Mouse (Mus musculus): ENCODE data around the gene Efna2.

Efna2 gene

DNA sequence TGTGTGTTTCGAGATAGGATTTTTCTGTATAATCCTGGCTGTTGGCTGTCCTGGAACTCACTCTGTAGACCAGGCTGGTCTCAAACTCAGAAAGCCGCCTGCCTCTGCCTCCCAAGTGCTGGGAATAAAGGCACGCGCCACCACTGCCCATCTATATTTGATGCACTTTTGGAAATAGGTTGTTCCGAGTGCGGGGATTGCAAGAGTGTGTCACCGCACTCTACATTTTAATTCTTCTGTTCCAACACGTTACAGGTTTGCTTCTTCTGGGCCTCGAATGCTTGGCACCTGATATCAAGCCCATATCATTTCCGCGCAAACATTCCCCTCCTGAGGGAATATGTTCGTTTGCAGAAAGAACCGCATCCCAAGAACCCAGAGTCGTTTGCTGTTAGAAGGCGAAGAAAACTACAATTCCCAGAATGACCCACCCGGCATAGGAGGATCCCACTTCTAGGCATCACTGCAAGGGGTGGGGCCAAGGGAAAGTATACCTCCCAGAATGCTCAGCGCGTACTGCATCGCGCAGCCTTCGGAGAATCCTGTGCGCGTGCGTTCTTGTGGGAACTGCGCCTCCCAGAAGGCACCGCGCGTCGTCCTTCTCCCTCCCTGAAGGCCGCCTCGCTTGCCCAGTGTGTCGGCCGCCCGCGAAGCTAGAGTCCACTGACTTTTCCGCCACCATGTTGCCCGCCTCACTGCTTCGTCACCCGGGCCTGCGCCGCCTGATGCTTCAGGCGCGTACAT lies 37.3 kb upstream of the Efna2 start:
- DNase-seq (ENCODE audit: low read depth, low spot score), result peak; percentile 99

DNA sequence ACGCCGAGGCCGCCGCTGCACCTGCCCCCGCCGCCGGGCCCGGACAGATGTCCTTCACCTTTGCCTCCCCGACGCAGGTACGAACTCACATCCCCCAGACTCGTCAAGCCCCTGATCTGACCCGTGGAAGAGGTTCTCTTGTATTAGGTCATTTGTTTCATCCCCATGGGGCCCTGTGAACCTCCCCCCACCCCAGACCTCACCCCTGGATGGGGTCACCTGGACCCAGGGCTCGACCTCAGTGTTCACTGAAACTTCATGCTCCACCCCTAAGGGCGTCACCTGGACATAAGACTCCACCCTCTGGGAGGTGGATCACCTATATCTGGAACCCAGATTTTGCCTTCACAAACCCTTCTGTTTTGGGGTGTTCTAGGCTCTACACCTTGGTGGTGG lies 36.8 kb upstream of the Efna2 start:
- DNase-seq (ENCODE audit: low read depth, low spot score), result no peak

DNA sequence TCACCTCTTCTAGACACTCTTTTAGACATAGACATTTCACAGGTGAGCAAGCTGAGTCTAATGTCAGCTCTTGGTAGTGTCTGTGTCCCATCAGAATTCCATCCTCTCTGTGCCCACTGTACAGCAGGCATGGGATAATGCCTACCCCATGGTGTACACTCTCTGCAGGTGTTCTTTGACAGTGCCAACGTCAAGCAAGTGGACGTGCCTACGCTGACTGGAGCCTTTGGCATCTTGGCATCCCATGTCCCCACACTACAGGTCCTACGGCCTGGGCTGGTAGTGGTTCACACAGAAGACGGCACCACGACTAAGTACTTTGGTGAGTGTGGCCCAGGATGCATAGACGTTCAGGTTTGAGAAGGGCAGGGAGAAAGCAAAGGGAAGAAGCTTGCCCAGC lies 35.6 kb upstream of the Efna2 start:
- no peak for DNase-seq (ENCODE audit: low read depth, low spot score)

DNA sequence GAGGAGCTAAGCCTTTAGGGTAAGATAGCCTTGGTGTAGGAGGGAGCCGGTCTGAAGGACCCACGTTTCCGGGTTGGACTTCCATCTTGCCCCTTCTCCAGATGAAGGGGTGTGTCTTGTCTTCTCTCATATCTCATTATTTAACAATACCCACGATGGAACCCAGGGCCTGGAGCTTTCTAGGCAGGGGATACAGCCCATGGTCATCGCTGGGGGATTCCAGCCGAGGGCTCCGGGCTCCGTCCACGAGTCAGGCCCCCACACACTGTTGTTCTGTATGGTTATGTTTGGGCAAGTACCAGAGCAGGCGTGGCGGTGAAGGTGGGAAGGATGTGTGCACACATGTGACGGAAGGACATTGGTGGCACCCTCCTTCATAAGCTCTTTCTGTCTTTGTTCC lies 35.1 kb upstream of the Efna2 start:
- no peak for DNase-seq (ENCODE audit: low read depth, low spot score)

DNA sequence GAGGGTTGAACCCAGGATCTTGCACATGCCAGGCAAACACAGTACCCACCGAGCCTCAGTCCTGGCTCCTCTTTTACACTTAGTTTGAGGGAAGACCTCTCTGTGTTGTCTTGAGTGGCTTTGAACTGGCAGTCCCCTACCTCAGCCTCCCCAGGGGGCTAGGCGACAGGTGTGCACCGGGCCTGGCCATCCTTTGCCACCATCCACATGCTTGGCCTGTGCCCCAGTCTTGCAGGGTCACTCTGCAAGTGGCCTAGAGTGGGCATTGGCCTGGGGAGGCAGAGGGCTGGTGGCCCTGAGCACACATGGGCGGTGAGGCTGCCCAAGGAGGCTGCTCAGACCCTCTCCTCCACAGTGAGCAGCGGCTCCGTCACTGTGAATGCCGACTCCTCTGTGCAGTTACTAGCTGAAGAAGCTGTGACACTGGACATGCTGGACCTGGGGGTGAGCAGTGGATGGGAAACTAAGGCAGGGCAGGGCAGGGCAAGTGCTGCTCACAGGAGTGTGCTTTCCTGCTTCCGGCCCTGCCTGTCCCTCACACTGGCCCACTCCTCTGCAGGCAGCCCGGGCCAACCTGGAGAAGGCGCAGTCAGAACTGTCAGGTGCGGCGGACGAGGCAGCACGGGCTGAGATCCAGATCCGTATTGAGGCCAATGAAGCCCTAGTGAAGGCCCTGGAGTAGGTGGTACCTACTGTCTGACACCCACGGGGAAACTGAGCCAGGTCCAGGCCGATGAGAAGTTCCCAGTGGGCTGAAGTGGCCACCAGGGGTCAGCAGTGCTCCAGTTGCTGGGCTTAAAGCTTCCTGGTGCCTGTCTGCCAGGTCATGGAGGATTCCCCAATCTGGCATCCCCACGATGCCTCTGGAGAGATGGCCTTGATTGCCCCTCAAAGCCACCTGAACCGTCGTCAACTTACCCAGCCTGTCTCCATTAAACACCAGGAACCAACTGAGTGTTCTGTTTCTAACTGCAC lies 34.1 kb upstream of the Efna2 start:
- peak; percentile 78 for DNase-seq (ENCODE audit: low read depth, low spot score)

DNA sequence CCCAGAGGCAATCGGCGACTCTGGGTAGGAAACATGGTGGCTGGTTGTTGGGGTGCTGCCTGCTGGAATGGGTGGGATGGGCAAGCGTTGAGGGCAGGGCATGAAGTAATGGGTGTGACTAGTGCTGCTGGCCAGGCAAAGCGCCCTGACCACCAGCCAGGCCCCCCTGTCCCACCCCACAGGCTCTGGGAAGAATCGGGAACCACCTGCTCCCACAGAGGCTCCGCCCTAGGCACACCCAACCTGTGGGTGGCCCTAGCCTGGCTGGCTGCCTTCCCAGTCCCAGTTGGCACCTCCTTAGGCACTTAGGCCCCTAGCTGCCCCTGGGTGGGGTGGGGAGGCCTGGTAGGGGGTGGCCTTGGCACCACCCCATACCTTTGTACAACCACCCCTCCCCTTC lies 33.4 kb upstream of the Efna2 start:
- no peak for DNase-seq (ENCODE audit: low read depth, low spot score)

DNA sequence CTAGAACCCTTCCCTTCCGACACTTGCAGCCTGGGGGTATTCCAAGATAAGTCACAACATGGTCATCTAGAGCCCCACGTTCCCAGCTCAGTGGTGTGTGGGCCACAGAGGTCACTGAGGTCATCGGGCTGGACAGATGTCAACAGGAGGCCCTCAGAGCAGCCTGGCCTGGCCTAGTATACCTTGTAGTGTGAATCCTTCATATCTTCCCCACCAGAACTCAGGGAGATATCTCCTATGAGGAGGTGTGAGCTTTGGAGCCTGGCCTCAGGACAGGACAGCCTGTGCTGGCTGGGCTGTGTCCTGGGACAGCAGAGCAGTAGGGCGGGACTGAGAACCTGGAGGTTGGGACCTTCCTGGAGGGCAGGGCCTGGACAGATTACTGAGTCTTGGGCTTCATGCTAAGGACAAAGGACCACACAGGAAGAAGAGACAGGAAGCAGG lies 32.7 kb upstream of the Efna2 start:
- DNase-seq (ENCODE audit: low read depth, low spot score), result no peak

DNA sequence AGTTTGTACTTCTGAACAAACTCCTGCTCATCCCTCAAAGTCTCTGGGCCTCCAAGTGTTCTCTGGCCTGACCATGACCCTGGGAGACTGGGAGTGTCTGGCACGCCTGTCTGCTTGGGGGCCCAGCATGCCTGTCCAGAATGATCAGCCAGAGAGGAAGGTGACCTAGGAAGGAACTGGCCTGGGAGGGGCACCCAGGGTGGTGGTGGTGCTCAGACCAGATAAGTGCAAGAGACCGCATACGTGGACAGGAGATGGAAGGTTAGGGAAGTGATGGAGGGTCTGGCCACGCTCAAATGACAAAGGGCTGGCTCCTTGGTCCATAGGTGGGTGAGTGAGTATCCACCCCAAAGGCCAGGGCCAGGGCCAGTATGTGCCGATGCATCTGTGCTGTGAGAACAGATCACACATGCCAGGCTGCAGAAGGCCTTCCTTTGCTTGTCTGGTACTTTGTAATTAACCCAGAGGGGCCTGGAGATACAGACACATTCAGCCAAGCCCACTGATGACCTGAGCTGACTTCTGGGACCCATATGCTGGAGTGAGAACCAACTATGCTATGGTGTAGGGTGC lies 32.0 kb upstream of the Efna2 start:
- no peak for DNase-seq (ENCODE audit: low read depth, low spot score)

DNA sequence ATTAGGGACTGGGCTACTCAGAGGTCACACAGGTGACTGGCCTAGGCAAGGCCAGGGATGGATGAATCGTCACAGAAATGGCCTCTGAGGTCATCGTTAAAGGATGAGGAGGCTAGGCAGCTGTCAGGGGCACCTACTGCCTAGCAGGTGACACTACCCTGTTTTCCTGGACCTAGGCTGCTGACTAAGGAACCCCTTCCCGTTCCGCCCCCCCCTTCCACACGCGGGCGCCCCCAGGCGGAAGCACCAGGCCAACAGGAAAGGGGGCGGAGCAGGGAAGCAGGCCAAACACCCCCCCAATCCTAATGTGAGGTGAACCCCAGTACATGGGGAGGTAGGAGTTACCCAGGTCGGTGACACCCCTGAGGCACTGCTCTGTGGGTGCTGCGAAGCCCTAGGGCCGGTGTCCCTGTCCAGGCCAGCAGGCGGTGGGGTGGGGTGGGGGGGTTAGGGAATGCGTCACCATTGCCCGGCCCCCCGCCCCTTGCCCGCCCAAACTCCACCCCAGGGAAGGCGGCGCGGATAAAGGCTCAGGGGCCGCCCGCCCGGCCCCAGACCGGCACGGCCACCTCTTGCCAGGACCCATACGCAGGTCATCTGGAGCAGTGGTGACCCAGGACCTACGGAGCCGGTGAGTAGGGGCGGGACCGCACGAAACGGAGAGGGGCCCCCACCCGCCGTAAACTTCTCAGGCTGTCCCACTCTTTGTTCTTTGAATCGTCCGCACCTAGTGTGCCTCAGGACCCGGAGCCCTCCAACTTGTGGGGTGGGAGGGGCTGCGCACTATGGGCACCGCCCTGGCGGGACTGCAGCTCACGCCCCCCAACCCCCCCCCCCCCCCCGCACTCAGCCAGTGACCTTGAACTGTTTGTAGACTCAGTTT lies 31.3 kb upstream of the Efna2 start, which contains the start of gene Midn:
Gene Midn (plus strand): TSS at position 554 of the 883 bp plus-strand sequence.
- peak; percentile 77 for DNase-seq (ENCODE audit: low read depth, low spot score)

DNA sequence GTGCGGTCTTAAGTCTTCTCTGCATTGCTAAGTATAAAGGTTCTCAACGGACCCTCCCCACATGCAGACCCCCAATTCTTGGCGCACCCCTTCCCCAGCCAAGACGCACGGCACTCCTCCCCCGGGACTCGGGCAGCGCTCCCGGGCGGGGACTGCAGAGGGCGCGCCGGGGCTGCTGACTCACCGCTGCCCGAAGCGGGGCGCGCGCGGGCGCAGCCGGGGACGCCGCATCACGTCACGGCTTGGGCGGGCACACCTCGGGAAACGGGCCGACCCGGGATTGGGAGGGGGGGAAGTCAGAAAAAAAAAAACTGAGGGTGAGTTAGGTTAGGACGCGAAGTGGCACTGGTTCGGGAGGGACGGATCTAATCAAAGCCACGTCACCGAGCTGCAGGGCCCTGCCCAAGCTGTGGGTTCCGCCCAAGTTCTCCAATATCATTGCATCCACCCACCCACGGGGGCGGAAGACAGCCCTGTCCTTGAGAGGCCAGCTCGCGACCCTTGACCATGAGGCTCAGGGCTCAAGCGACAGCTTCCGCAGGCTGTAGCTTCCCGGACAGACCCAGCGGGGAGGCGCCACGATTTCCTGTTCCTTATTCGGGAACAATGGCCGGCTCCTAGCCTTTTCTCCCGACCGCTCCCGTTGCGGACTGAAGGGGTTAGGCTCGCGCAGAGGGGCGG lies 30.5 kb upstream of the Efna2 start:
- peak; percentile 96 for DNase-seq (ENCODE audit: low read depth, low spot score)

DNA sequence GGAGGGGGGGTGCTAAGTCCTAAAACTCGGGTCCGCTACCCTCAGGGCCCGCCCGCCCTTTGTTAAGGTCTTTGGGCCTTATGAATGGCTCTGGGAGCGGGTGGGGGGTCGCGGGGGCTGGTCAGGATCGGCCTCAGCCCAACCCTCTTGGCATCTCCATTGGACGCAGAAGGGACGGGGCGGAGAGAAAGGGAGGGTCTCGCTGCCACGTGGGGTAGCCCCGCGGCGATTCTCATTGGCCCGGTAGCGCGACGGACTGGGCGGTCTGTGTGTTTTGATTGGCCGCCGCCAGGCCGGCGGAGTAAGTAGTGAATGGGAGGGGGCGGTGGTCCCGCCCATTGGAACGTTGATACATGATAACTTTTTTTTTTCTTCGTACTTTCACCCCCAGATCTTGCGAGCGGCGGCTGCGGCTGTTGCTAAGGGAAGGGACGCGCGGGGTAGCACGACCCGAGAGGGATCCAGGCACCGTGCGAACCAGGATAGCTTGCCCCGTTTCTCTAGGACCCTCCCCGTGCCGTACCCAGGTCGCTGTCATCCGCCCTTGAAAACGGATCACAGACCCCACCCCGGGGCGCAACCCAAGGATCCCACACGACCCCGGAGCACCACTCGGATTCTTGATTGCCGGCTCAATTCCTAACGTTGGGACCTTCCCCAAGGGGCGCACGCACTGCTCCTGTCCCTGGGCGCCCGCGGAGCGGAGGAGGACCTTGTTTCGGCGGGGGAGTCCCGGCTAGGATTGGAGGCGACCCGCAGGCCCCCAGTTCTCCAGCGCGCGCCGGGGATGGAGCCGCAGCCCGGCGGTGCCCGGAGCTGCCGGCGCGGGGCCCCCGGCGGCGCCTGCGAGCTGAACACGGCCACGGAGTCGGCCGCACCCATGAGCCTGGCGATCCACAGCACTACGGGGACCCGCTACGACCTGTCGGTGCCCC lies 29.7 kb upstream of the Efna2 start:
- DNase-seq (ENCODE audit: low read depth, low spot score), result peak; percentile 98

DNA sequence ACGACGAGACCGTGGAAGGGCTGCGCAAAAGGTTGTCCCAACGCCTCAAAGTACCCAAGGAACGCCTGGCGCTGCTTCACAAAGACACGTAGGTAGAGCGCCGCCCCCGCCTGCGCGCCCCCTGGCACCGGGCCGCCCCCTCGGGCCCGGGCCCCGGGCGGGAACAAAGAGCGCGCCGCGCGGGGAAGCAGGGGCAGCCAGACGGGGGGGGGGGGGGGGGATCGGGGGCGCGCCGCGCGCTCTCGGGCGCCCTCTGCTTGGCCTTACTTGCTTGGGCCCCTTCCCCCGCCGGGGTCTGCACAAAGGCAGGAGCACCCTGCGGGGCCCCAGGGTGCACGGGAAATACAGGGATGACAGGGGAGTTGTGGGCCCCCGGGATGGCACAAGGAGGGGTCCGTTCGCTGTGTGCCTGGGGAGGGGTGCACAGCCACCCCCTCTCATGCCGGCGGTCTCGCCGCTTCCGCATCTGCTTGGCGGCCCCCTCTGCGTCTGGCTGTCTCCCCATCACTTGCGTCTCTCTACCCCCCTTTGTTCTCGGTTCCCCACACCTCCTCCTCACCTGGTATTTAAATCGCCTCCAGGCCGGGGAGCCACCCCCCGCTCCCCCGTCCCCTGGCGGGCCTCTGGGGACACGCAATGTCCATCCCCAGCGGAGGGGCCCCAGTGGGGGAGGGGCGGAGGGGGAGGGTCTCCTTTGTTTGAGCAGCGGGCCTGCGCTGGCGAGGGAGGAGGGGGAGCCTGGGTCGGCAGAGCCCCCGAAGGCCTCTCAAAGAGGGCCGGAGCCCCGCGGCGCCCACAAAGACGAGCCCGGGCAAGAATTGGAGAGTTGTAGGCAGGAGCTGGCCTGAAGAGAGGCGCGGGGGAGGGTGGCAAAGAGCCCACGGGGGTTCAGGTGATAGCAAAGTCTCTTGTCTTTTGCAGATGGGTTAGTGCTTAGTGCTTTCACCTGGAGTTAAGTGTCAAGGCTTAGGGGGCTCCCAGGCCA lies 28.8 kb upstream of the Efna2 start:
- peak; percentile 38 for DNase-seq (ENCODE audit: low read depth, low spot score)

DNA sequence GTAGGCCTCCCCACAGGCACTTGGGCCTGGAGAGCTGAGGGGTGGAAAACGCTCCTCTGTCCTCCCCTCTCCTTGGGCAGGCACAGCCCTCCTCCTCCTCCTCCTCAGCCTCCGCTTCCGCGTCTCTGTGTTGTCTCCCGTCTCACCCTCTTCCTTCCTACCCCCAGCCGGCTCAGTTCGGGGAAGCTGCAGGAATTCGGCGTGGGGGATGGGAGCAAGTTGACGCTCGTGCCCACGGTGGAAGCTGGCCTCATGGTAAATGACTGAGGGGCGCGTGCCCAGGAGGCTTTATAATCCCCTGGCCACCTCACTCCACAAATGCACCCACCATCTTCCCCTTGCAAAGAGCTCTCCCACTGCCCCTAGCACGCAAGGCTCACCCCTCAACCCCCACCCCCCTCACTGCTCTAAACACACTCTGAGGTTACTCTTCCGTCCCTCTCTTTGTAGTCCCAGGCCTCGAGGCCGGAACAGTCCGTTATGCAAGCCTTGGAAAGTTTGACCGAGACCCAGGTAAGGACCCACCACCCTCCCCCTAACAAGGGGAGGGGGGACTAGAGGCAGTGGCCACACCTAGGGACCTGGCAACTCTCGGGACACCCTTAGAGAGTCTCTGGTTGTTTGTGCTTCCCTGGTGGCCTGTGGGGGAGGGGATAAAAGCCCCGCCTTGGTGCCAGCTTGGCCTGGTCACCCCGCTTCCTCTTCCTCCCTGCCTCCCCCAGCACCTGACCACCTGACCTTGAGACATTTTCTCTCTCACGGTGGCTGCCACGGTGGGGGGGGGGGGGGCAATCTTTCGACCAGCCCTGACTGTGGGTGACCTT lies 27.9 kb upstream of the Efna2 start:
- DNase-seq (ENCODE audit: low read depth, low spot score), result peak; percentile 70

DNA sequence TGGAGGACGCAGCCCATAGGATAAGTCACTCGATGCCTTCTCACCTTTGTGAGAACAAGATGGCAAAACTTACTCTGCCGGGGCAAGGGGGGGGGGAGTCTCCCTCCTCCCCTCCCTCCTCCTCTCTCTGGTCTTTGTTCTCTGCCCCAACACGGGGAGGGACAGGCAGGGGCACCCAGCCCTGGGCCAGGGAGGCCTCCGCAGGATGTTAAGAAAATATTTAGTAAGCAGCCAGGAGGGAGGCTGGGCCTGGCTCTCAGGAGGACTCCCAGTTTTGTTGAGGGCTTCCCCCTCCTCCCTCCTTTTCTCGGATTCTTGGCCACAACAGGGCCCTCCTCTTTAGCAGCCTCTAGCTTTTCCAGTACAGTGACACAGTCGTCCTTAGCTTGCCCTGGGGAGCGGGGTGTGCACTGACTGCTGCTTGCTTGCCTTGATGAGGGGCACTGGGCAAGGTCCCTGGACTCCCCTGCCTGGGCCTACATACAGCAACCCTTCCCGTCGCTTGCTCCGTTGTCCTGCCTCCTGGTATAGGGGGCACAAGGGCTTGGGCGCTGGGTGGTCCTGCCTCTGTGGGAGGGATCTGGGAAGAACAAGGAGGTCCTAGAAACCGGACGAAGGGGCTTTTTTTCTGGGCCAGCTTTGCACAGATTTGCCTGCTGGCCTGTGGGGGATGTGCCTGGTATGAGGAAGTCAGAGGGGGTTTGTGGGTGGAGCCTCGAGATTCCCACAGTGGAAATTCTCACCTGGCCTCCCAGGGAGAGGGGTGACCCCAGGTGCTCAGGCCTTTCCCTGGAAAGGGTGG lies 27.0 kb upstream of the Efna2 start:
- peak; percentile 81 for DNase-seq (ENCODE audit: low read depth, low spot score)

DNA sequence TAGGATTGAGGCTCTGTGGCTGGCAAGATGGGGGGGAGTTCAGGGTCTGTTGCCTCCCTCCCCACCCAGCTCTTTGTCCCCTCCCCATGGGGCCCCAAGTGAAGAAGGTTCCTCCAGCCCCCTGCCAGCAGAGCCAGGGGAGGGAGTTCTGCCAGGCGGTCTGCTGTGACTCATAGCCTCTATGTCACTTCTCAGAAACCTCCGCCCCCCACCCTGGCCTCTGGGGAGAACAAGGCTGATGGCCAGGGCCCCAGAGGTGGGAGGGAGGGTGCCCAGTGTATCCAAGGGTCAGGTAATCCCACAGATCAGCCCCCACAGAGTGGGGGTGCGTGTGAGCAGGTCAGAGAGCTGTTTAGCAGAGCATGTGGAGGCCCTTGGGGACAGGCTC lies 26.4 kb upstream of the Efna2 start:
- peak; percentile 73 for DNase-seq (ENCODE audit: low read depth, low spot score)

DNA sequence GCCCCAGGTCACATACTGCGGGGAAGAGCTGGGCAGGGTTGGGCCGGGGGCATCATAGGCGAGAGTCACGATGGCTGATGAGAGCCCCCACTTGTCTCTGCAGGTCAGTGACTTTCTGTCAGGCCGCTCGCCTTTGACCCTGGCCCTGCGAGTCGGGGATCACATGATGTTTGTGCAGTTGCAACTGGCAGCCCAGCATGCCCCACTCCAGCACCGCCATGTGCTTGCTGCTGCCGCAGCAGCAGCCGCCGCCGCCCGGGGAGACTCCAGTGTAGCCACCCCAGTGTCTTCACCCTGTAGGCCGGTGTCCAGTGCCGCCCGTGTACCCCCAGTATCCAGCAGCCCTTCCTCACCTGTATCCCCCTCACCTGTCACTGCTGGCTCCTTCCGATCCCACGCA lies 25.6 kb upstream of the Efna2 start:
- no peak for DNase-seq (ENCODE audit: low read depth, low spot score)

DNA sequence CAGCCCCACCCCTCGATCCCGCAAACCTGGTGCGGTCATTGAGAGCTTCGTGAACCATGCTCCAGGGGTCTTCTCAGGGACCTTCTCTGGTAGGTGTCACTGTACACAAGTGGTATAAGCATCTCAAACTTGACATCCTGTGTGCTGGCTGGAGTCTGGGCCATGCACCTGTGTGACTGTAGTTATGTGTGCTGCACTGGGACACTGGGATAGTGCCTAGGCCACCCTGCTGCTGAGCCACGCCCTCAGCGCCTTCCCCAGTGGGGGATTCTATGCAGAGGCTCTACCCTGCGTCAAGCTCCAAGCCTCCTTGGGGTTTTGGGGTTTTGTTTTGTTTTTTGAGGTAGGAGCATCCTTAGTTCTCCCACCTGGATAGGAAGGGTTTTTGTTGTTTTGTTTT lies 24.9 kb upstream of the Efna2 start:
- DNase-seq (ENCODE audit: low read depth, low spot score), result no peak
